Mouse (Mus musculus) mesoderm, embryonic 11.5 days (tissue): ENCODE results near the gene Akp3.

Experiments
- DNase-seq: peaks from one replicate; pipeline ENCODE4 v3.0.0-alpha.2; 2012; ENCODE audit warnings: low read depth, low spot score

The Akp3 gene

GRCm38 (mm10) chr1:87124673-87125072 lies at the start of gene Akp3:
Akp3 (plus strand) TSS chr1:87124973.
- DNase-seq, result no peak

- no peak for DNase-seq
Measured at GRCm38 (mm10) chr1:87086196-87086595, 38.6 kb upstream of the Akp3 start.

GRCm38 (mm10) chr1:87086964-87087363 lies 37.8 kb upstream of the Akp3 start:
- DNase-seq, result no peak

GRCm38 (mm10) chr1:87089251-87089650 lies 35.5 kb upstream of the Akp3 start:
- DNase-seq, result no peak

GRCm38 (mm10) chr1:87089828-87090227 lies 34.9 kb upstream of the Akp3 start, which contains the start of gene Alppl2:
Alppl2 (minus strand) TSS chr1:87089928.
- no peak for DNase-seq

- DNase-seq, result no peak
Measured at GRCm38 (mm10) chr1:87095642-87096041, 29.1 kb upstream of the Akp3 start.

- DNase-seq, result peak; percentile 68
Measured at GRCm38 (mm10) chr1:87098358-87098975, 26.3 kb upstream of the Akp3 start.

- DNase-seq, result no peak
Measured at GRCm38 (mm10) chr1:87101411-87101810, 23.4 kb upstream of the Akp3 start, which contains the start of gene Alpi. Alpi (minus strand) TSS chr1:87101606.

- no peak for DNase-seq
Measured at GRCm38 (mm10) chr1:87102114-87102513, 22.7 kb upstream of the Akp3 start.

- no peak for DNase-seq
Measured at GRCm38 (mm10) chr1:87103936-87104335, 20.8 kb upstream of the Akp3 start.

- DNase-seq, result no peak
Measured at GRCm38 (mm10) chr1:87106536-87106935, 18.2 kb upstream of the Akp3 start.

- DNase-seq, result no peak
Measured at GRCm38 (mm10) chr1:87108564-87108963, 16.2 kb upstream of the Akp3 start.

GRCm38 (mm10) chr1:87111719-87112354 lies 12.9 kb upstream of the Akp3 start:
- DNase-seq, result peak; percentile 36

- DNase-seq, result no peak
Measured at GRCm38 (mm10) chr1:87114784-87115183, 10.0 kb upstream of the Akp3 start.

- no peak for DNase-seq
Measured at GRCm38 (mm10) chr1:87127206-87128030, 2.6 kb downstream of the Akp3 start.

GRCm38 (mm10) chr1:87131803-87132202 lies 7.0 kb downstream of the Akp3 start:
- no peak for DNase-seq

GRCm38 (mm10) chr1:87141550-87141949 lies 16.8 kb downstream of the Akp3 start:
- no peak for DNase-seq

GRCm38 (mm10) chr1:87142456-87142855 lies 17.7 kb downstream of the Akp3 start:
- DNase-seq, result peak; percentile 34

GRCm38 (mm10) chr1:87143141-87143540 lies 18.4 kb downstream of the Akp3 start:
- DNase-seq, result no peak

GRCm38 (mm10) chr1:87149422-87149821 lies 24.6 kb downstream of the Akp3 start:
- DNase-seq, result no peak

GRCm38 (mm10) chr1:87151286-87151685 lies 26.5 kb downstream of the Akp3 start:
- no peak for DNase-seq

- no peak for DNase-seq
Measured at GRCm38 (mm10) chr1:87153776-87154500, 29.2 kb downstream of the Akp3 start.
